17 mouse cellular contexts compared by ENCODE assay signal in genomic region chr8:115359701-115360100, GRCm38 (mm10).
A peak's percentile ranks its signal among the peaks of the same experiment; 100 is the strongest.
DNase-seq lines count a peak whose midpoint lies in the region; ATAC-seq lines count a peak whose summit lies in the region.
"Had no signal": no experiment of that assay in that cellular context is flagged by ENCODE, and none has a peak within 500 bp of the region (broad histone marks: within the 10 kb centered on the region; RNA-seq: fewer than 3 reads in every experiment).

No protein-coding gene starts in this region.

- H3K27ac ChIP-seq in embryonic facial prominence, embryonic 14.5 days (replicated peaks; ENCODE audit: low read depth, low read length): no peak overlapping the region
- no peak overlapping the region for H3K27ac ChIP-seq in liver, embryonic 12.5 days
- H3K27ac ChIP-seq: layer of hippocampus, adult 2 months; liver, embryonic 14.5 days; stomach, postnatal 0 days had no signal

- H3K27me3 ChIP-seq in embryonic facial prominence, embryonic 14.5 days (replicated peaks; ENCODE audit: control insufficient read depth, insufficient read depth, low read length): no peaks in the 10 kb centered on the region
- no peaks in the 10 kb centered on the region for H3K27me3 ChIP-seq in liver, embryonic 12.5 days (replicated peaks)

- H3K4me2 ChIP-seq in embryonic facial prominence, embryonic 14.5 days (ENCODE audit: low read depth, low read length): no peak overlapping the region
- no peak overlapping the region for H3K4me2 ChIP-seq in liver, embryonic 12.5 days

- no peaks in the 10 kb centered on the region for H3K9me3 ChIP-seq in embryonic facial prominence, embryonic 14.5 days (ENCODE audit: control insufficient read depth, low read length)
- H3K9me3 ChIP-seq in liver, embryonic 12.5 days (replicated peaks): no peaks in the 10 kb centered on the region

- WGBS in embryonic facial prominence, embryonic 14.5 days: 17% methylated on average over 12 of the region's 12 CpGs
- 65% methylated on average over 12 of the region's 12 CpGs for WGBS in liver, embryonic 12.5 days (ENCODE audit: insufficient replicate concordance)

- H3K36me3 ChIP-seq in embryonic facial prominence, embryonic 14.5 days (ENCODE audit: control insufficient read depth, insufficient read depth, low read length): no peaks in the 10 kb centered on the region
- no peaks in the 10 kb centered on the region for H3K36me3 ChIP-seq in liver, embryonic 12.5 days

- peak; percentile 27; the same call in 1 of the 2 replicates for ATAC-seq in frontal cortex, adult (ENCODE audit: low TSS enrichment)
- ATAC-seq in embryonic facial prominence, embryonic 14.5 days (ENCODE audit: low read depth): no peak
- ATAC-seq in megakaryocyte-erythroid progenitor cell, adult 5-6 weeks (replicated peaks; ENCODE audit: low FRiP score, low TSS enrichment, poor library complexity, severe bottlenecking): no peak
- ATAC-seq in liver, embryonic 12.5 days: no peak
- ATAC-seq: hindbrain, embryonic 16.5 days had no signal

- no peak for DNase-seq in frontal cortex, postnatal 25 days (ENCODE audit: low spot score in 2 of 2)
- peak; percentile 25 for DNase-seq in cerebellum, postnatal 36 days
- peak; percentile 33 for DNase-seq in embryonic facial prominence, embryonic 14.5 days (ENCODE audit: low spot score)
- no peak for DNase-seq in right cerebral cortex, postnatal 4 days
- DNase-seq: adrenal gland, postnatal 25 days; heart, postnatal 4 days; kidney, adult 11 months; kidney, postnatal 10 days; right cerebral cortex, postnatal 25 days; thymus, postnatal 14 days had no signal

- peaks cover 20% of the 10 kb centered on the region for H3K4me1 ChIP-seq in embryonic facial prominence, embryonic 14.5 days (ENCODE audit: control insufficient read depth, insufficient read depth, low read length)
- H3K4me1 ChIP-seq in liver, embryonic 12.5 days: no peaks in the 10 kb centered on the region

- no peak overlapping the region for H3K9ac ChIP-seq in embryonic facial prominence, embryonic 14.5 days (ENCODE audit: low read depth, low read length)
- H3K9ac ChIP-seq in liver, embryonic 12.5 days: no peak overlapping the region
- H3K9ac ChIP-seq: liver, embryonic 14.5 days had no signal

- no peak overlapping the region for H3K4me3 ChIP-seq in embryonic facial prominence, embryonic 14.5 days (ENCODE audit: low read depth, low read length)
- H3K4me3 ChIP-seq in liver, embryonic 12.5 days: no peak overlapping the region
- H3K4me3 ChIP-seq: layer of hippocampus, adult 2 months had no signal

Comparison
In these comparisons a context has a peak if more than half of its experiments do, and no peak if none do; other contexts are left out.
1. DNase-seq: peak in cerebellum, postnatal 36 days (2 of 2) and embryonic facial prominence, embryonic 14.5 days (single experiment); none in frontal cortex, postnatal 25 days (0 of 2) and right cerebral cortex, postnatal 4 days (single experiment).